Mouse (Mus musculus) cerebellum, adult 2 months (tissue): ENCODE results near the gene Inf2.

Experiments used
- CTCF ChIP-seq: fragments of 200-500 bp; IDR thresholded peaks from 2 replicates; pipeline ENCODE4 v1.5.1; 2011; ENCODE audit warnings: low read depth, mild to moderate bottlenecking, control low read depth, low read length, moderate library complexity, borderline replicate concordance; ENCODE audit not compliant: insufficient read depth
- POLR2A ChIP-seq: fragments of 200-500 bp; IDR thresholded peaks from 2 replicates; pipeline ENCODE4 v1.6.1; 2011; ENCODE audit warnings: low read length, control low read depth, borderline replicate concordance; ENCODE audit not compliant: insufficient read depth

DNA sequence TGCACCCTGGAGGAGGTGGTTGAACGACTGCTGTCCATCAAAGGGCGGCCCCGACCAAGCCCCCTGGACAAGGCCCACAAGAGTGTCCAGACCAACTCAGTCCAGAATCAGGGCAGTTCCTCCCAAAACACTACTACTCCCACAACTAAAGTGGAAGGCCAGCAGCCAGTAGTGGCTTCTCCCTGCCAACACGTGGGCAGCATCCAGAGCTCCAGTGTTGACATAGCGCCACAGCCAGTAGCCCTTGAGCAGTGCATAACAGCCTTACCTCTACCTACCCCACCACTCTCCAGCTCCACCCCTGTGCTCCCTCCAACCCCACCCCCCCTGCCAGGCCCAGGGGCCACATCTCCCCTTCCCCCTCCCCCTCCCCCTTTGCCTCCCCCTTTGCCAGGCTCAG, 15.4 kb downstream of the Inf2 start:
- TF ChIP-seq POLR2A (no peak), CTCF (no peak)
